Mouse (Mus musculus) kidney, adult 2 months (tissue): ENCODE data around the gene Prr12. TPM values are rescaled to one million over a fixed set of nuclear protein-coding genes. Genes with fewer than 3 reads are reported as not detected.

Experiments used
- DNase-seq: peaks from one replicate; pipeline ENCODE4 v3.0.0; 2021
- H3K27ac ChIP-seq: fragments of 200-500 bp; 2 replicates; pipeline ENCODE4 v1.5.1; 2012; ENCODE audit warnings: low read depth, low read length, control low read depth, inconsistent platforms; ENCODE audit not compliant: insufficient read depth
- H3K27me3 ChIP-seq: fragments of 200-500 bp; replicated peaks from 2 replicates; pipeline ENCODE4 v1.6.1; 2012; ENCODE audit warnings: mild to moderate bottlenecking, moderate library complexity, low read length, inconsistent platforms; ENCODE audit not compliant: control insufficient read depth, insufficient read depth
- H3K36me3 ChIP-seq: fragments of 200-500 bp; 2 replicates; pipeline ENCODE4 v1.6.1; 2012; ENCODE audit warnings: mild to moderate bottlenecking, moderate library complexity, low read length, inconsistent platforms; ENCODE audit not compliant: control insufficient read depth, insufficient read depth
- H3K4me1 ChIP-seq: fragments of 200-500 bp; 2 replicates; pipeline ENCODE4 v1.6.1; 2011; ENCODE audit warnings: low read length; ENCODE audit not compliant: control insufficient read depth, insufficient read depth
- H3K4me3 ChIP-seq: fragments of 200-500 bp; 2 replicates; pipeline ENCODE4 v1.5.1; 2011; ENCODE audit warnings: mild to moderate bottlenecking, low read depth, low read length, control low read depth; ENCODE audit not compliant: insufficient read depth
- CTCF ChIP-seq: fragments of 200-500 bp; conservative IDR thresholded peaks from 2 replicates; pipeline ENCODE4 v1.5.1; 2011; ENCODE audit warnings: low read depth, mild to moderate bottlenecking, control low read depth, low read length, moderate library complexity, mixed read lengths; ENCODE audit not compliant: insufficient read depth, insufficient read length
- POLR2A ChIP-seq: fragments of 200-500 bp; IDR thresholded peaks from one replicate; pipeline ENCODE4 v1.6.1; 2011; ENCODE audit warnings: low read depth, low read length, control low read depth
- WGBS: fragments of 180-500 bp; shearing (Covaris S2); methylation state at CpG from one replicate; pipeline ENCODE4 v1.1.7; 2018; 5-methylcytosine and 5-hydroxymethylcytosine counted together
- polyA plus RNA-seq: library from polyadenylated mRNA; depleted of rRNA; stranded (reverse); fragments of >200 nt; gene quantifications from 2 replicates; pipeline ENCODE4 v1.2.3, GENCODE M21; 2012

Gene Prr12
- polyA plus RNA-seq, 1 experiment = 9.1 TPM

GRCm38 (mm10) chr7:44998501-44998955 lies 54.2 kb downstream of the Prr12 start, which contains the start of gene Bcl2l12:
Gene Bcl2l12 (minus strand): TSS chr7:44998712.
- Histone ChIP-seq H3K27ac (peak within 1 kb of the TSS; percentile 85), H3K4me1 (peaks cover 11% of the 10 kb centered on the region; the same call in 1 of the 2 replicates), H3K4me3 (peak within 1 kb of the TSS; percentile 93), H3K36me3 (peaks cover 2% of the 10 kb centered on the region; the same call in 1 of the 2 replicates), H3K27me3 (no peaks in the 10 kb centered on the region)
- peak; percentile 90 for DNase-seq
- under 1% methylated on average over 18 of the region's 18 CpGs for WGBS
- no peak for TF ChIP-seq POLR2A
- TF ChIP-seq CTCF = no peak

GRCm38 (mm10) chr7:44997940-44998428 lies 54.7 kb downstream of the Prr12 start:
- H3K4me1 ChIP-seq = peaks cover 11% of the 10 kb centered on the region; the same call in 1 of the 2 replicates
- TF ChIP-seq CTCF (no peak), POLR2A (no peak)
- H3K4me3 ChIP-seq = peak overlapping the region; percentile 93
- peaks cover 2% of the 10 kb centered on the region; the same call in 1 of the 2 replicates for H3K36me3 ChIP-seq
- H3K27me3 ChIP-seq = no peaks in the 10 kb centered on the region
- WGBS = 1% methylated on average over 15 of the region's 15 CpGs
- DNase-seq = no peak
- peak overlapping the region; percentile 85 for H3K27ac ChIP-seq

GRCm38 (mm10) chr7:44997231-44997939 lies 55.3 kb downstream of the Prr12 start, which contains the start of gene Irf3:
Gene Irf3 (plus strand): TSS chr7:44997648.
- H3K4me1 ChIP-seq = peaks cover 11% of the 10 kb centered on the region; the same call in 1 of the 2 replicates
- peak within 1 kb of the TSS; percentile 95 for H3K27ac ChIP-seq
- DNase-seq = peak; percentile 99
- H3K27me3 ChIP-seq = no peaks in the 10 kb centered on the region
- TF ChIP-seq CTCF (no peak), POLR2A (no peak)
- under 1% methylated on average over 43 of the region's 43 CpGs for WGBS
- peaks cover 2% of the 10 kb centered on the region; the same call in 1 of the 2 replicates for H3K36me3 ChIP-seq
- H3K4me3 ChIP-seq = peak within 1 kb of the TSS; percentile 93

- peaks cover 11% of the 10 kb centered on the region; the same call in 1 of the 2 replicates for H3K4me1 ChIP-seq
- peak overlapping the region; percentile 93 for H3K4me3 ChIP-seq
- no peak for TF ChIP-seq CTCF
- no peak for TF ChIP-seq POLR2A
- WGBS = 8% methylated on average over 10 of the region's 10 CpGs
- peak overlapping the region; percentile 26; the same call in 1 of the 2 replicates for H3K27ac ChIP-seq
- H3K27me3 ChIP-seq = no peaks in the 10 kb centered on the region
- DNase-seq = no peak
- peaks cover 2% of the 10 kb centered on the region; the same call in 1 of the 2 replicates for H3K36me3 ChIP-seq
These were observed 56.0 kb downstream of the Prr12 start for GRCm38 (mm10) chr7:44996672-44997071.

GRCm38 (mm10) chr7:44986879-44987718 lies 65.6 kb downstream of the Prr12 start:
- under 1% methylated on average over 29 of the region's 29 CpGs for WGBS
- Histone ChIP-seq H3K4me3 (peak overlapping the region; percentile 63), H3K27me3 (no peaks in the 10 kb centered on the region), H3K4me1 (peaks cover 8% of the 10 kb centered on the region; the same call in 1 of the 2 replicates), H3K27ac (peak overlapping the region; percentile 65), H3K36me3 (no peaks in the 10 kb centered on the region)
- TF ChIP-seq POLR2A = no peak
- no peak for TF ChIP-seq CTCF
- DNase-seq = no peak

- WGBS = under 1% methylated on average over 42 of the region's 42 CpGs
- no peaks in the 10 kb centered on the region for H3K27me3 ChIP-seq
These were observed 66.3 kb downstream of the Prr12 start, which contains the start of gene Prmt1 for GRCm38 (mm10) chr7:44986192-44986878. Gene Prmt1 (minus strand): TSS chr7:44986568.

More at GRCm38 (mm10) chr7:44986192-44986878, 66.3 kb downstream of the Prr12 start, which contains the start of gene Prmt1:
- TF ChIP-seq CTCF = no peak
- TF ChIP-seq POLR2A = no peak
- peaks cover 2% of the 10 kb centered on the region; the same call in 1 of the 2 replicates for H3K36me3 ChIP-seq
- peaks cover 8% of the 10 kb centered on the region; the same call in 1 of the 2 replicates for H3K4me1 ChIP-seq
- peak within 1 kb of the TSS; percentile 65 for H3K27ac ChIP-seq
- peak; percentile 100 for DNase-seq
- peak within 1 kb of the TSS; percentile 93 for H3K4me3 ChIP-seq
